Mouse (Mus musculus) adrenal gland, adult (tissue): ENCODE results near the gene Capza2.
A peak's percentile ranks its signal among the peaks of the same experiment; 100 is the strongest.

ENCODE experiments used
- DNase-seq, 2 experiments: peaks; one replicate each; pipeline ENCODE4 v3.0.0; 2022 to 2023; ENCODE audit warnings: low spot score in 1 of 2; ENCODE audit not compliant: inconsistent age in 2 of 2

Gene Capza2

DNA sequence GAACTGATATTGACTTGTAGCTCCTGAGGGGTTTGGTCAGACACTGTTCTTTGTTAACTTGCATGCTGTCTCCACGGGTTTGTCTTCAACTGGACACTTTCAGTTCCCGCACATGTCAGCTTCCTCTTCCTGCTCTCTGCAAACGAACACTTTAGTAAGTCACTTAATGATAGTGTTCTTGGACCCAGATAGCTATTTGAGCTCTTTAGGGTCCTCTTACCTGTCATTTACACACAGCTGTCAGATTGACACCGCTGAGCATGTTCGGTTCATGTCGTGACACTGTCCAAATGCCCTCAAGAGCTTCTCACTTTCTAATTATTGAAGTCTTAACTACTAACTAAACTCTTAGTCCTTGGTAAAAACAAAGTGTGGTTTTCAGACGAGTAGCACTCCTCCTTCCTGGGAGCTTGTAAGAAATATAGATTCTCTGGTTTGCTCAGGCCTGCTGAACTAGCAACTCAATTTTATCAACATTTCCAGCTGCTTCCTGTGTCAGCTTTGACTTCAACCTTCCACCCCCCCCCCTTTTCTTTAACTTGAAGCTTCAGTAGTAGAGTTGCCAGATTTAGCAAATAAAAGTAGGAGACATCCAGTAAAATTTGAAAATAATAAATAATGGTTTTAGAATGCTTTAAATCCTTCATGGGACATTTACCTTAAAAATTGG is at the start of gene Capza2:
Gene Capza2 (plus strand): TSS at position 620 of the 670 bp plus-strand sequence.
- peak in 1 of 2 experiments; percentile 49 for DNase-seq

DNA sequence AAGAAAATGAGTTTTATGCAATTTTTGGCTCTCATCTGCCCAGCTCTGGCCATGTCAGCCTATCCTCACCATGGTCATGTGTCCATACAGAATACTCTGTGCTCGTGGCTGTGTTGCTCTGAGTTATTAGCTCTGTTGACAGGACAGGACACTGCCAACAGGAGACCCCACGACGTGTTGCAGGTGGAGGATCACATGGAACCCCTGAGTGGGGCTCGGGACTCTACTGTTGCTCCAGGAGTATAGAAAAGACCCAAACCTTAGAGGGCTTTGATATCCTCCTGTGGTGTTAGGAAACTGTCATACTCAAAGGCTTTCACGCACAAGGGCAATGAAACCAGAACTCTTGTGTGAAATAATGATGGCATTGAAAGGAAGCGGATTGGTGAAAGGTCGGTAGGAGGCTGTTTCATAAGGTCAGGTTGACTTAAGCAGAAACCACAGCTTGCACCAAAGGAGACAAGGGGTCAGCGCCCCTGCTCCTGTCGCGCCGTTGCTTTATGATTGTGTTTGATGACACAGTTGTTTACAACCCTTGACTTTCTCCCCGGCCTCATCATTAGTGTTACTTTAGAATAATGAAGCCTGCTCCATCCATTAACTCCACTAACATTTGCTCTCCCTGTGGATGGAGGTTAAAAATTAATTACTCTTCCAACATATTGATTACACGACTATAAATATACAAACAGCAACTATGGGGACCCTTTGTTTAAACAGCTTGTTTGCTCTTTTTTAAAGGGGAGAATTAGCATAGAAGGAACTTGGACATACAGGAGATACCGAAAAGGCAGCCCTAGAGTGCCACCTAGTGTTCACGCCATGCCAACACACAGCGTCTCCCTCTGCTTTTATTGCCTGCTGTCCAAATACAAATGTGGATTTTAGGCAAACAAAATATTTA is 46.7 kb upstream of the Capza2 start:
- peak; percentile 69 to 91 for DNase-seq

DNA sequence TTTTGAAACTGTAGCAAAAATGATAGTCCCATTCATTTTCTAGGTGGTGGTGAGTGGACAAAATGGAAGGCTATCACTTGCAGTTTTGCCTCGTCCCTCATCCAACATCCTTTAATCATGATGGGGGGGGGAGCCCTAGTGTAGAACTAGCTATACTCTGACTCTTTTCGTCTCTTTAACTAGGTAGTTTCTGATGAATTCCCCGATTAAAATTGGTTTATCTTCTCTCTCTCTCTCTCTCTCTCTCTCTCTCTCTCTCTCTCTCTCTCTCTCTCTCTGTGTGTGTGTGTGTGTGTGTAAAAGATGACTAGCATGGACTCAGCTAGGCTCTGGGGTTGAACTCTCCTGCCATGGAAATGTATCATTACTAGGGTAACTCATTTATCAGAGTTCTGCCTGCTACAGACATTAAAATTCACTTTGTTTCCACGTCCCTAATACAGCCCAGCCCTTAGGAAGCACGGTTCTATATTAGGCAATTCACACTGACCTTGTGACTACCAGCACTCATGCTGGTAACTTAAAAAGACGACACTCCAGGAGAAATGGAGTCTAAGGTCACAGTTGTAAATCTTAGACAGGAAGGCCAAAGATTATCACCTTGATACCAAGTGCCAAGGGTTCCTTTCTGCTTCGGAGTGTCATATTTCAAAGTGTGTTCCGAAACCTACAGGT is 45.9 kb upstream of the Capza2 start:
- DNase-seq, result peak in 1 of 2 experiments; percentile 30

DNA sequence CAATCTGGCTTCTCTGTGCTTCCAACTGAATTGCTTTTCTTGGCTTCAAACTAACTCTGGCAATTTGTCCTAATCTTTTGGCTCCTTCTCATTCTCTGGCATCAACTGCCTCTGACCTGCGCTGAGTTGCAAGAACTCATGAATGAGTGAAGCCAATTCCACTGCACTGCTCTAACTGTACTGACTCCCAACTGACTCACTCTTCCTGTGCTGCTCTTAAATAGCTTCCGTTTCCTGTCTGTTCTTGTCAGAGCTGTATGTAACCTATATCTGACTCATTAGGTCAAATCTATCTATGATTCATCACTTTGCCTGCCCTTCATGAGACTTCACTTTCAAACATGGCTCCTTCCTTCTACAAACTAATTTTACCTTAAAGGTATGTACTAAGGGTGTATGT is 42.1 kb upstream of the Capza2 start:
- DNase-seq, result no peak

DNA sequence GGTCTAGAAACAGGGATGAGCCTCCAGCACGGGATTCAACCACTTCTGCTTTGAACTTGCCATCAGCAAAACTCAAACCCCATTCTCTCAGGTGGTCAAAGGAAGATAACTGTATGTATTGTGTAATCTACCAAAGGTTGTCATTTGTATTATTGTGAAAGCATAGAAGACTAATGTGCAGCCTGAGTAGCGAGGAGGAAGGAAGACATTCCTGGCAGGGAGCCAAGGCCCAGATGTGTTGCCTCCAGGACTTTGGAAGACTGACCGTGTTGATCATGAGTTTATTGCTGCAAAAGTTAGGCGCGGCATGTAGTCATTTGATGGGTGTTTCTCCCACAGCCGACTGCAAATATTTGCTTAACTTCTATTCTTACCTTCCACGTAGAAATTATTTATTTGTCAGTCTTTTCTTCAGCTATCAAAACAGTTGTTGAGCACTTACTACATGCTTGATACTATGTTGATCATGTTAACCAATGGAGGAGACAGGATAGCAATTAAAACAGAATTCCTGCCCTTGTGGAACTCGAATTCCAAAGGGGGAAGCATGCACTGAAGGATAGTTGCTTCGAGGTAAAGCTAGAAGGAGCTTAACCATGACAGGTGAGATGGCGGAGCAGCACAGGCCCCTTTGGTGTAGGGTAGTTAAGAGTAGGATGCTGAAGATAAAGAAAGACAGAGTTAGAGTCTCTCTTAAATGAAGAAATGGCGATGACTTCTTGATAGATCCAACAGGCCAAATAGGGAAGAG is 40.1 kb upstream of the Capza2 start:
- DNase-seq, result no peak

DNA sequence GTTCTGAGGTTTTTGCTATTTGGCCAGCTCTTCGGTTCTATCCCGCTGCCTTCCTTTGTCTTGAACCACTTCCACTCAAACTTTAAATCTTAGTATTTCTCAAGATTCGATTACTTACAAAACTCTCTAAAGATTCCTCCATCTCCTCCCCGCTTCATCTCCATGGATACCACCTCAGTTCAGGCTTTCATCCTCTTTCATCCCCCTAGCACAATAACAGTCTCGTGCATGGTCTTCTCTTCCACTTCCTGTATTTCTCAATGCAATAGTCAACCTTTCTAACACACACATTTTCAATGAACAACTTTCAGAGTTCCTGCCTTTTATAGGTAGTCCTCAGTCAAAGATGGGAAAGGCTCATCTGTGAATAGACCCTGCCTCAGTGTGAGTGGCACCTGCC is 36.7 kb upstream of the Capza2 start:
- DNase-seq, result no peak

DNA sequence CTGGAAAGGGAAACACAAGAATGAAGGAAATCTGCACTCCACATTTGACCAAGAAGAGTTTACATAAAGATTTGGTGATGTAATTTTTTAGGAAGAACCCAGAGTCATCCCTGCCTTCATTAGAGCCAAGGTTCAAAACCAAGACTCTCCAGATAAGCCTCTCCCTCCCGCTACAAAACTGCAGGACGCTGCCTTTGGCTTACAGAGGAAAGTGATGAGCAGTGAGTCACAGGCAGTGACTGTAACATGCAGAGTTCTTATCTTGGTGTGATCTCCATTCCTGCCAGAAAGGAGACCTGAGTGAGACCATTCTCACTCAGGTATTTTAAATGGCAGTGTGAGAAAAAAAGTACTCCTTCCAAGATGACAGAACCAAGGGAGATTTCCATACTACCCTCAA is 34.5 kb upstream of the Capza2 start:
- no peak for DNase-seq

DNA sequence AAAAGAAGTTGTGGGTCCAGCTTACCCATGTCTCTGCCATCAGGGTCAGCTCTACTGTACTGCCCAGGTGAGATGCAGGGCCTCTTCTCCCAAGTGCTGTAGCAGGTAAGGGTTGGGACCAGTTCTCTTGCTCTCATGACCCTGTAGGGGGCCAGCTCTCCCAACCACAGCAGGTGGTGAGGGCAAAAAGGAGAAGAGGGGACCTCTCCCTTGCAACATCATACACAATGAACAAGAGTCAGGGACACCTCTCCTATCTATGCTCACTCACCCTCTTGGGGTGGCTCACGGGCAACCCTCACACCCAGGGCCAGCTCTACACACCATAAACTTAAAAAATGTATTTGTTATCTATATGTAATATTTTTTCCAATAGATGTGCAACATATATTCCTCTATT is 29.1 kb upstream of the Capza2 start:
- DNase-seq, result no peak

DNA sequence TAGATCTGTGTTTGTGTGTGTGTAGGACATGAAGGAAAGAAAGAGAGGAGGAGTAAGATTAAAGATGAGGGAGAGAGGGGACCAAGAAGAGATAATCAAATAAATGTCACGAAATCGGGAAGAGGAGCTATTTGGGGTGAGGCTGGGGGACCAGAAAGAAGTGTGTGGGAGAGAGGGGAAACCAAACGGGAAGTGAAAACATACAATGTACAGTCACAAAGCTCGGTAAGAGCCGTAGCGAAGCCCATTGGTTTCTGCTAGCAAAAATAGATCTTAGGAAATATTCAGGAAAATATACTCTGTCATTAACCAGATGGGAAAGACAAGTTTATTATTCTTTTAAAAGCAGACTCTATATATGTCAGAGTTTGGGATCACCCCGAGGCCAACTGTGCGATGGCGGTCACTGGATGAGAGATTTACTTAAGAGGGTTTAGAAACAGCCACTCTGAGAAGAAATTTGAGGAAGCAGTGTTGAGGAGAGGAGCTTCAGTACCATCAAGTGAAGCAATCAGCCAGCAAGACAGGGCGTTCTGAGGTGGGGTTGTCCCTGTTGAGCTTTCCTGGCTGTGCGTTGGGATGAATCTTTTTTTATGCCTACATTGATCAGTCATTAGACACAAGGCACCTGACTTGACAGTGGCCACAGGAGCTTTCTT is 24.6 kb upstream of the Capza2 start:
- DNase-seq, result no peak

DNA sequence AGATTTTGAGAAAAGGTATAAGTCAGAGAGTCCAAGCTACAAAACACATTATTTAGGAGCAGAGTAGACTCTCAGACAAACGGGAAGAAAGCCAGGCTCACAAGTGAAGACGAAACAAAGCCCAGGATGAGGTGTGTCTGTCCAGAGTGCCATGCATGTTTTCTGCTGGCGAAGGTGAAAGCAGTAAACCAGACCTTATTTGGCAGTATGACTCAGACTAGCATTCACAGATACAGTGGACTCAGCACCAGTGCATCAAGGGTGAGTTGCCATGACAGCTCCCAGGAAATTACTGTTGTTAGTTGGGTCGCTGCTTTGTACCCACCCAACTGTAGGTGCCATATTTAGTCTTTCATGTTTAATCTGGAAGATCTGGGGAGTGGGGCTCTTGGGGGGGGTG is 23.4 kb upstream of the Capza2 start:
- DNase-seq, result no peak

DNA sequence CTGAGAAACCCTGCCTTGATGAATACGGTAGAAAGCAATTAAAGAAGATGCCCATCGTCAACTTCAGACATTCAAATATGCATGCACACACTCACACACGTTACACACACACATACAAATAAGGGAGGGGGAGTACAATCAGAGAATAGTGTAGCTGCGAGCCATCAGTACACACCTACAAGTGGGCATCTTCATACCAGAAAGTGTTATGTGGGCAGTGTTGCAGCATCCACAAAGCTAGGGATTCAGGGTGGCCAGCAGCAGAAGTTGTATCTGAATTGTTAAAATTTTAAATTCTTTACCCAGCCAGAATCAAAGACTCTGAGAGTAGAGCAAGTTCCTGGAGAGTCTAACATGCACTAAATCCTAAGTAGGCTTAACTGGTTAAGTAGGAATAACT is 15.2 kb upstream of the Capza2 start:
- DNase-seq, result no peak

DNA sequence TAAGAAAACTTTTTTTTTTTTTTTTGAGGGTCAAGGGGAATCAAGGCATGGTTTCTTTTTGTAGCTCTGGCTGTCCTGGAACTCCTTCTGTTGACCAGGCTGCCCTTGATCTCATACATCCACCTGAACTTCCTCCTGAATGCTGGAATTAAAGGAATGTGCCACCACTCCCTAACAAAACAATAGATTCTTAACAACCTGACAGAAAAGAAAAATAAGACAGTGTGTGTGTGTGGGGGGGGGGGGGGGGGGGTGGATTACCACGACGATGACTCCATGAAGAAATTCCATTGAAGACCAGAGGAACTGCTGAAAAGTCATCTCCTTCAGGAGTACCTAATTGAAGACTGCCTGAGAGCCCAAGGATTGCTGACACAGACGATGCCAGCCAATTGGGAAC is 14.6 kb upstream of the Capza2 start:
- no peak for DNase-seq

DNA sequence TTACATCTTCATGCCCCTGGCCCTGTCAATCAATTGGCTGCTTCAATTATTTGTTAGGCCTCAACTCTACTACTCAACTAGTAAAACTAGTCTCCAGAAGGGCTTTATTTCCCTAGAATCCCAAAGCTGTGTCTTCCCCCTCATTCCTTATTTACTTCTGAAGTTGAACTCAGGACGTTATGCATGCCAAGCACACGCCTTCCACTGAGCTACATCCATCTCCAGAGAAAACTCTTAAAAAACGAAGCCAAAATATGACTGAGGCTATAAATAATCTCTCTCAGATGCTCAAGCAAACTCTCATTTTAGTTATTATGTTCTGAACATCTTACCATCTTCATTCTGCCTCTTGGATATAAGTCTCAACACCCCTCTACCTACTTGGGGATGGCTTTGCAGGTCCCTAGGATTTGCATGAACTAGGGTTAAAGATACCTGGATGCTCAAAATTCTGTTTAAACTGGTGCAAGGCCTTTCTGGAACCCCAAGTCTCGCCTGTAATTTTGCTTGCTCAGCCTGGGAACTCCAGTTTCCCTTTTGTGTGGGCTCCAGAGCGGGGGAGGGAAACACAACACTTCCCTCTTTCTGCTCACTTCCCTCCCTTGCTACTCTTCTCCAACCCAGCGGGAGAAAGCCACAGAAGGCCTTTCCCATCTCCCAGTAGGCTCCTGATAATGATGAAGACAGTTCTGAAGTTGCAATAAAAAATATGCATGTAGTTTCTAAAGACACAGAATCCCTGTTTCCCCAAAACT is 7.2 kb upstream of the Capza2 start:
- peak; percentile 18 to 39 for DNase-seq

DNA sequence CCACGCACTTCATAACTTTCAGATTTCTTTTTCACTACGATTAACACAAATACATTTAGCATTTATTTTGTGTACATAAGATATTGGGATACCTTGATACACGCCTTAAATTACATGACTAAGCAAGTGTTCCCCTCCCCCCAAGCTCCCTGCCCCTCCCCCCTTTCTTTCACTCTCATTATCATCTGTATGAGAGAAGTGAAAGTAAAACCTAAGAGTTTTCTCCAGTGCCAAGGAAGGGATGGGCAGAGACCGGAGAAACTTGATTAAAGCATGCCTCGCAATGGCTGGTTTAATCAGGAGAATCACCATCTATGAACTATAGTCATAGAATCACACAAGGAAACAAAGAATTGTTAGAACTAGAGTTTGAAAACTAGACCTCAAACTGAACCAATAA is 6.3 kb upstream of the Capza2 start:
- no peak for DNase-seq

DNA sequence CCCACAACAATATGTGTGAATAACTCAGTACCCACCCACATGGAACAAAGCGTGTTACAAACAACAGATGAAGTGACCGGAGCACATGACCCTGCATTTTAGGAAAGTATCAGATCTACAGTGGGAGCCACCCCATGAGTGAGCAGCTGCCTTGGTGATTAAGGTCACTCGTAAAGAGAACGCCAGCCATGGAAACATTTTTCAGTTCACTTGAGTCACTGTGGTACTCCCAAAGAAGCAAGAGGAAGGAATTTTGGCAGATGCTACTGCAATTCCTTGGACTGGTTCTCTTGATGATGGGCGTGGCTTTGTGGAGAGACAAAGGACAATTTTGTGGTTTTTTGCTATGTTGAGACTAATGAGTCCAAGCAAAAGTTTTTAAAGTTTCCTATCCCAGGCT is 4.4 kb upstream of the Capza2 start:
- DNase-seq, result no peak

DNA sequence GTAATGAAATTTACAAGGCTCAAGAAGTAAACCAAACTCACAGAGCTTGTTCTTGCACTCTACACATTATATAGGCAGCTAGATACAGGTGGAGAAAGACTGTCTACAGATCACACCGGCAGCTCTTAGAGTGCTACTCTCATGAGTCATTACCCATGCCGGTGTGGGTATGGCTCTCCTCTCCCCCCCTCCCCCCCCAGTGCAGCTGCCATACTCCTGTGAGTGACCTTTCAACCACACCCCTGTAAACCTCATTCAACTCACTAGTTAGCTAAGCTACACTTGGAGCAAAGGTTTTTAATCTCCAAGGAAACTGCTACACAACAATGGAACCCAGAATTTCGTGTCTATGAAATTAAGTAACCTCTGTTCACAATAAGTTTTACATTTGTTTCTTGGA is 2.2 kb upstream of the Capza2 start:
- no peak for DNase-seq

DNA sequence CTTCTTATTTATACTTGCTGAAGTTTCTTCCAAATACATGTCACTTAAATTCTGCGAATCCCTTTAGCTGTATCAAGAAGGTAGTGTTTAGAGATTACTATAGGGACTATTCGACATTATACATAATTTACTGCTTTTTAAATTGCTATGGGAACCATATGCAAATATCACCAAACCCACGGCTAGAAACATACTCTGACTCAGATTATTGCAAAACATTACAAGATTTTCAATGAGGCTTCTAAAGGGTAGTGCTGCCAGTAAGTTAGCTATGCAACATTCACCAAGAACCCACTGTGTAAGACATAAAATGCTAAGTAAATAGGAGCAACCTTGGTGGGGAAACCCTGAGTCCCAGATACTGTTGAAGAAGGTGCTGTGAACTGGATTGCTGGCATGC is 1.0 kb upstream of the Capza2 start:
- DNase-seq, result no peak

DNA sequence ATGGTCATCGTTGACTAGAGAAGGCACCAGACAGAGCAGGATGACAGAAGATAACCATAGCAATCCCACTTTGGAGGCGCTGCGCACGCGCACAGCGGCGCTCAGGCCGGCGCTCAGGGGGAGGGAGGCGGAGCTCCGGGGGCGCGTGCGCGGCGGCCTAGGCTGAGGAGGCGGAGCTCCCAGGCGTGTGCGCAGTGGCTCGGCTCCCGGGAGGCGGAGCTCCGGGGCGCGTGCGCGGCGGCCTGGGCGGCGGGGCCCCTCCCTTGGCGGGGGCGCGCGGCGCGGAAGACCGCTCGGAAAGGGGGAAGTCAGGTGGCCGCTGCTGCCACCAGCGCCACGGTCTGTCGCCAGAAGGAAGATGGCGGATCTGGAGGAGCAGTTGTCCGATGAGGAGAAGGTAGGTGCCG is 733 bp downstream of the Capza2 start:
- peak; percentile 98 for DNase-seq

DNA sequence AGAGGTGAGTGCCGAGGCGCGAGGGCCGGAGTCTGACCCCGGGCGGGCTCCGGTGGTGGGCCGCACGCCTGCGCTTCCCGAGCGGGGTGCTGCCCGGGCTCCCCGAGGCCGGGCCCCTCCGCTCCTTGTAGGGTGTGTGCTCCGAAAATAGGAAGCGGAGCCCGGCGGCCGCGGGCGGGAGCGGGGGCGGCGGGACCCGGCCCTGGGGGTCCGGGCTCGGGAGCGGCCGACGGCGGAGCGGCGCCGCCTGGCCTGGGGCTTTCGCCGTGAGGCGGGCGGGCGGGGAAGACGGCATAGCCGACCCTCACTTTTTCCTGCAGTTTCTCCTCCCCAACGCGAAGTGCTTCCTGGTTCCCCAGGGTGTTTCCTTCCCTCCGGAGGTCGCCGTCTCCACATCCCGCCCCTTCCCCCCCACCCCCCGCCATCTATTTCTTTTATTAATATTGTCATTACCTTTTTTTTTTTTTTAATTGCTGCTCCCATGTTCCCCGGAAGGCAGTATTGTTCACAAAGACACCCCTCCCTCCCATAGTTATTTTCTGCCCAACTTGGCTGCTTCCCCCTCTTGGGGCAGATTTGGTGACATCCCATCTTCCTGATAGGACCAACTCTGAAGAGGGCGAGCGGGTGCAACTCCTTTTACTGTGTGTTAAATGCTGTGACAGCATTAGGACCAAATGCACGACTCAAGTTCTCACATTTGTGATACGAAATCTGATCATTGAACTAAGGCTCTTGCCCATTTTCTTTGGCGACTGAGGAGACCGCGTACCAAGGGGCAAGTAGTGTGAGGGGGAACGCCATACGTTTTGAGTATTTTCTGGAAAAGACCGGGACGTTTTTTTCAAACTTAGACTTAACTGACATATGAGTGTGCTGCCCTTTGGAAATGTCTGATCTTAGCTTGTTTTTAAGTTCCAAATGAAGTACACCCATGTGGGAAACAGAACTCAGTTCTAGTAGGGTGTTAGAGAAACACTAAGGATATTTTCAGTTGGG is 1.5 kb downstream of the Capza2 start:
- peak; percentile 45 to 83 for DNase-seq
